Mouse (Mus musculus): ENCODE data around the gene Cox7b. TPM values are rescaled to one million over a fixed set of nuclear protein-coding genes. Genes with fewer than 3 reads are reported as not detected.
A peak's percentile ranks its signal among the peaks of the same experiment; 100 is the strongest.

Gene Cox7b
- polyA plus RNA-seq, 1 experiment from 2014 or later, result 406 TPM

GRCm38 (mm10) chrX:106027343-106027674 is 11.8 kb downstream of the Cox7b start:
- Histone ChIP-seq H3K4me2 (peak overlapping the region; percentile 56), H3K27me3 (peaks cover 6% of the 10 kb centered on the region; the same call in 1 of the 2 replicates), H3K9ac (peak overlapping the region; percentile 76), H3K9me3 (no peaks in the 10 kb centered on the region), H3K27ac (peak overlapping the region; percentile 85), H3K4me3 (peak overlapping the region; percentile 52), H3K36me3 (no peaks in the 10 kb centered on the region), H3K4me1 (no peaks in the 10 kb centered on the region)
- WGBS, result 20% methylated on average over 8 of the region's 8 CpGs
- no peak for ATAC-seq (ENCODE audit: insufficient number of reproducible peaks, insufficient read depth, low FRiP score, low TSS enrichment, low read depth)

- no peak overlapping the region for H3K4me2 ChIP-seq
These were observed 14.7 kb downstream of the Cox7b start for GRCm38 (mm10) chrX:106030176-106030575.

GRCm38 (mm10) chrX:106031124-106031523 is 15.6 kb downstream of the Cox7b start:
- H3K4me3 ChIP-seq, result no peak overlapping the region
- H3K36me3 ChIP-seq, result no peaks in the 10 kb centered on the region
- H3K27ac ChIP-seq, result no peak overlapping the region
- peaks cover 6% of the 10 kb centered on the region; the same call in 1 of the 2 replicates for H3K27me3 ChIP-seq
- H3K4me2 ChIP-seq, result no peak overlapping the region
- no peaks in the 10 kb centered on the region for H3K9me3 ChIP-seq
- no peak overlapping the region for H3K9ac ChIP-seq
- no peak for ATAC-seq (ENCODE audit: insufficient number of reproducible peaks, insufficient read depth, low FRiP score, low TSS enrichment, low read depth)
- H3K4me1 ChIP-seq, result no peaks in the 10 kb centered on the region

More at GRCm38 (mm10) chrX:106030176-106030575, 14.7 kb downstream of the Cox7b start:
- Histone ChIP-seq H3K4me3 (no peak overlapping the region), H3K27ac (no peak overlapping the region), H3K9me3 (no peaks in the 10 kb centered on the region), H3K36me3 (no peaks in the 10 kb centered on the region), H3K4me1 (no peaks in the 10 kb centered on the region), H3K27me3 (peaks cover 6% of the 10 kb centered on the region; the same call in 1 of the 2 replicates), H3K9ac (no peak overlapping the region)
- WGBS, result 71% methylated on average over 5 of the region's 5 CpGs
- ATAC-seq (ENCODE audit: insufficient number of reproducible peaks, insufficient read depth, low FRiP score, low TSS enrichment, low read depth), result no peak

- no peaks in the 10 kb centered on the region for H3K9me3 ChIP-seq
- H3K27me3 ChIP-seq, result peaks cover 19% of the 10 kb centered on the region
- no peaks in the 10 kb centered on the region for H3K36me3 ChIP-seq
- no peak overlapping the region for H3K4me2 ChIP-seq
- H3K9ac ChIP-seq, result no peak overlapping the region
- H3K27ac ChIP-seq, result no peak overlapping the region
- WGBS, result 70% methylated on average over 2 of the region's 2 CpGs
- H3K4me1 ChIP-seq, result no peaks in the 10 kb centered on the region
- no peak overlapping the region for H3K4me3 ChIP-seq
- ATAC-seq (ENCODE audit: insufficient number of reproducible peaks, insufficient read depth, low FRiP score, low TSS enrichment, low read depth), result no peak
These were observed 20.2 kb downstream of the Cox7b start for GRCm38 (mm10) chrX:106035727-106036126.

- 80% methylated on average over 3 of the region's 3 CpGs for WGBS
- Histone ChIP-seq H3K9me3 (no peaks in the 10 kb centered on the region), H3K4me3 (no peak overlapping the region), H3K36me3 (no peaks in the 10 kb centered on the region), H3K4me2 (no peak overlapping the region), H3K27me3 (peaks cover 19% of the 10 kb centered on the region), H3K4me1 (no peaks in the 10 kb centered on the region), H3K27ac (no peak overlapping the region), H3K9ac (no peak overlapping the region)
- ATAC-seq (ENCODE audit: insufficient number of reproducible peaks, insufficient read depth, low FRiP score, low TSS enrichment, low read depth), result no peak
These were observed 21.8 kb downstream of the Cox7b start for GRCm38 (mm10) chrX:106037185-106037752.

- Histone ChIP-seq H3K4me1 (peaks cover 8% of the 10 kb centered on the region; the same call in 1 of the 2 replicates), H3K4me3 (no peak overlapping the region), H3K9me3 (no peaks in the 10 kb centered on the region), H3K4me2 (no peak overlapping the region), H3K9ac (no peak overlapping the region), H3K27me3 (peaks cover 9% of the 10 kb centered on the region), H3K36me3 (no peaks in the 10 kb centered on the region), H3K27ac (no peak overlapping the region)
- ATAC-seq (ENCODE audit: insufficient number of reproducible peaks, insufficient read depth, low FRiP score, low TSS enrichment, low read depth), result no peak
- WGBS, result 48% methylated on average over 8 of the region's 8 CpGs
These were observed 28.5 kb downstream of the Cox7b start for GRCm38 (mm10) chrX:106043863-106044617.

- Histone ChIP-seq H3K27ac (no peak overlapping the region), H3K4me3 (no peak overlapping the region), H3K27me3 (peaks cover 3% of the 10 kb centered on the region; the same call in 1 of the 2 replicates), H3K4me2 (no peak overlapping the region), H3K9me3 (no peaks in the 10 kb centered on the region), H3K36me3 (no peaks in the 10 kb centered on the region), H3K9ac (no peak overlapping the region), H3K4me1 (peaks cover 8% of the 10 kb centered on the region; the same call in 1 of the 2 replicates)
- WGBS, result 39% methylated on average over 2 of the region's 2 CpGs
- ATAC-seq (ENCODE audit: insufficient number of reproducible peaks, insufficient read depth, low FRiP score, low TSS enrichment, low read depth), result no peak
These were observed 30.0 kb downstream of the Cox7b start for GRCm38 (mm10) chrX:106045455-106045854.

- Histone ChIP-seq H3K27ac (no peak overlapping the region), H3K4me3 (no peak overlapping the region), H3K4me2 (no peak overlapping the region), H3K4me1 (peaks cover 8% of the 10 kb centered on the region; the same call in 1 of the 2 replicates), H3K27me3 (peaks cover 3% of the 10 kb centered on the region; the same call in 1 of the 2 replicates), H3K36me3 (no peaks in the 10 kb centered on the region), H3K9ac (no peak overlapping the region), H3K9me3 (no peaks in the 10 kb centered on the region)
- ATAC-seq (ENCODE audit: insufficient number of reproducible peaks, insufficient read depth, low FRiP score, low TSS enrichment, low read depth), result no peak
- WGBS, result 71% methylated on average over 9 of the region's 9 CpGs
These were observed 30.4 kb downstream of the Cox7b start for GRCm38 (mm10) chrX:106045928-106046327.

- Histone ChIP-seq H3K9ac (no peak overlapping the region), H3K4me2 (no peak overlapping the region), H3K4me3 (no peak overlapping the region), H3K4me1 (peaks cover 8% of the 10 kb centered on the region; the same call in 1 of the 2 replicates), H3K9me3 (no peaks in the 10 kb centered on the region), H3K27ac (no peak overlapping the region), H3K36me3 (no peaks in the 10 kb centered on the region), H3K27me3 (no peaks in the 10 kb centered on the region; the same call in 1 of the 2 replicates)
- 74% methylated on average over 1 of the region's 1 CpGs for WGBS
- ATAC-seq (ENCODE audit: insufficient number of reproducible peaks, insufficient read depth, low FRiP score, low TSS enrichment, low read depth), result no peak
These were observed 32.7 kb downstream of the Cox7b start for GRCm38 (mm10) chrX:106048191-106048590.

Other genes with a start within 250 kb of the Cox7b start
- 260 and 264 TPM in 2 replicates for gene Atrx, start 86.3 kb upstream of the Cox7b start, polyA plus RNA-seq (2015; fragmentation: Nextera tagmentation; extraction: Ambion mirVana)
- 66.4 and 67.6 TPM in 2 replicates for gene Magt1, start 3.8 kb upstream of the Cox7b start, polyA plus RNA-seq (2015; fragmentation: Nextera tagmentation; extraction: Ambion mirVana)
- gene Atp7a, start 11.6 kb downstream of the Cox7b start, polyA plus RNA-seq (2015; fragmentation: Nextera tagmentation; extraction: Ambion mirVana), result 23.5 and 28.3 TPM in 2 replicates
- 0.37 and 0.70 TPM in 2 replicates for gene Tlr13, start 127.5 kb downstream of the Cox7b start, polyA plus RNA-seq (2015; fragmentation: Nextera tagmentation; extraction: Ambion mirVana)
- 277 and 335 TPM in 2 replicates for gene Pgk1, start 171.4 kb downstream of the Cox7b start, polyA plus RNA-seq (2015; fragmentation: Nextera tagmentation; extraction: Ambion mirVana)
- gene Taf9b, start 205.5 kb downstream of the Cox7b start, polyA plus RNA-seq (2015; fragmentation: Nextera tagmentation; extraction: Ambion mirVana), result 6.1 and 7.4 TPM in 2 replicates
- gene Fnd3c2, start 239.7 kb downstream of the Cox7b start, polyA plus RNA-seq (2015; fragmentation: Nextera tagmentation; extraction: Ambion mirVana), result not detected in 2 replicates